Mouse (Mus musculus): Measurements from ENCODE around the gene Uimc1. TPM values are rescaled to one million over a fixed set of nuclear protein-coding genes. Genes with fewer than 3 reads are reported as not detected.

Uimc1 gene
- polyA plus RNA-seq, 1 experiment, result 4.7 TPM

- no peak overlapping the region for H3K4me3 ChIP-seq (replicated peaks)
- peaks cover 90% of the 10 kb centered on the region for H3K27me3 ChIP-seq (replicated peaks)
- TF ChIP-seq GATA1 (IDR thresholded peaks at IDR 0.05; ENCODE audit: borderline replicate concordance, low read length), result no peak
- TF ChIP-seq FLI1 (IDR thresholded peaks at IDR 0.05; ENCODE audit: low read length), result no peak
- peaks cover 27% of the 10 kb centered on the region for H3K4me1 ChIP-seq
- no peaks in the 10 kb centered on the region for H3K36me3 ChIP-seq (replicated peaks; ENCODE audit: low read length)
- no peaks in the 10 kb centered on the region for H3K9me3 ChIP-seq
These were observed 116.5 kb downstream of the Uimc1 start for GRCm38 (mm10) chr13:54983614-54984013.

DNA sequence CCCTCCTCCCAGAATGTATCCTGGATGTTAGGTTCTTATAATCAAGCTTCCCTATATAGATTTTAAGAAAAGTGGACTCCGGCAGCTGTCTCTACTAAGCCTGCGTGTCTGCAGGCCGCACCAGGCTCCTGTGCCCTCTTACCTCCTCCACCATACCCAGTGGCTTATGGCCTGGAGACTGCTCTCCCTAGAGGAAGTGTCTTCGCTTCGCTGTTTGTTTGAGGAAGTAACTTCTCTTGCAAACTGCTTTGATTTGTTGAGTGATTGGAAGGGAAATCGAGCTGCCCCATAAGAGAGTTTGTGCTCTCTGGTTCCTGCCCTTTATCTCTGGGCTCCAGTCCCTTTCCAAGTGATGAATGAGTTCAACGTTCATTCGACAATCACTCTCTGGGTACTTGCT is 117.1 kb downstream of the Uimc1 start:
- Histone ChIP-seq H3K4me3 (replicated peaks) (no peak overlapping the region), H3K27me3 (replicated peaks) (peaks cover 89% of the 10 kb centered on the region), H3K9me3 (no peaks in the 10 kb centered on the region), H3K36me3 (replicated peaks; ENCODE audit: low read length) (no peaks in the 10 kb centered on the region), H3K4me1 (peaks cover 21% of the 10 kb centered on the region)
- no peak for TF ChIP-seq FLI1 (IDR thresholded peaks at IDR 0.05; ENCODE audit: low read length)
- no peak for TF ChIP-seq GATA1 (IDR thresholded peaks at IDR 0.05; ENCODE audit: borderline replicate concordance, low read length)

DNA sequence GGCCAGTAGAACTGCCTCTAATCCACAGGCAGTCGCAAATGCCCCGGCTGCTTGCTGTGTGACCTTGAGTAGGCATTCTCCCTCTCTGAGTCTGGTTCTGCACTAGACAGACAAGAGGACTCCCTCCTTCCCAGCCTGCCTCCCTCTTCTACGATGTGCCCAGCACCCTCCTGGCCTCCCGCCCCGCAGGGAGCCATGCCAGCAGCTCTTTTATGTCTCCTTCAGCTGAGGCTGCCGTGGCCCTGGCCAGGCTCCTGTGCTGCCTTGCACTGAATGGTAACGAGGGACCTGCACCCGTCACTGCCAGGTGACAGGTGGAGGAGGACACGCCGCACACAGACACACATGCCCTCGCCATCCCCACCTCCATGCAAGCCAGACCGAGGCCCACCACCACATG is 119.1 kb downstream of the Uimc1 start:
- TF ChIP-seq FLI1 (IDR thresholded peaks at IDR 0.05; ENCODE audit: low read length) (no peak), GATA1 (IDR thresholded peaks at IDR 0.05; ENCODE audit: borderline replicate concordance, low read length) (no peak)
- Histone ChIP-seq H3K36me3 (replicated peaks; ENCODE audit: low read length) (no peaks in the 10 kb centered on the region), H3K9me3 (no peaks in the 10 kb centered on the region), H3K27me3 (replicated peaks) (peaks cover 82% of the 10 kb centered on the region), H3K4me1 (peaks cover 5% of the 10 kb centered on the region; the same call in 1 of the 2 replicates), H3K4me3 (replicated peaks) (no peak overlapping the region)

DNA sequence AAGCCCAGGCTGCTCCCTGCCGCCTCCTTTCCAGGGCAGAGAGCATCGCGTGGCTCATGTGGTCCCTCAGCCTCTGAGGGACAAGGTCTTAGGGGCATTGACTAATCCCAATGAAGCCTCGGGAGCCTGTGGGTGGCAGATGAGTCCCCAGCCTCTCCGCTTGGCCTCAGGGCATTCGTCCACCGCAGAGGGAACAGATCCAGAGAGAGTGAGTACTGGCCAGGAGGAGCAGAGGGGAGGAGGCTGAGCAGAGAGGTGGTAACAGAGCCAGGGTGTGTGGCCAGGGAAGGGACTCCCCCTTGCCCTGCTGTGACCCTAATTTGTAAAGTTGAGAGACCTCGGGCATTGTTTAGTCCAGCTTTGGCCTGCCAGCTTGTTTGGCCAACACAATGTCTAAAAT is 121.3 kb downstream of the Uimc1 start:
- Histone ChIP-seq H3K27me3 (replicated peaks) (peaks cover 75% of the 10 kb centered on the region), H3K4me1 (peaks cover 5% of the 10 kb centered on the region), H3K4me3 (replicated peaks) (no peak overlapping the region), H3K36me3 (replicated peaks; ENCODE audit: low read length) (no peaks in the 10 kb centered on the region), H3K9me3 (no peaks in the 10 kb centered on the region)
- TF ChIP-seq FLI1 (IDR thresholded peaks at IDR 0.05; ENCODE audit: low read length) (no peak), GATA1 (IDR thresholded peaks at IDR 0.05; ENCODE audit: borderline replicate concordance, low read length) (no peak)

Other genes with a start within 250 kb of the Uimc1 start
- not detected in 2 replicates for gene Unc5a, start 150.9 kb downstream of the Uimc1 start, polyA plus RNA-seq (2012; ENCODE audit: insufficient read depth, low replicate concordance)
- 10.3 TPM in 1 of 2 replicates, not detected in the other for gene Hk3, start 78.9 kb downstream of the Uimc1 start, polyA plus RNA-seq (2012; ENCODE audit: insufficient read depth, low replicate concordance)
- 2.4 TPM in 1 of 2 replicates, not detected in the other for gene Zfp346, start 5.0 kb upstream of the Uimc1 start, polyA plus RNA-seq (2012; ENCODE audit: insufficient read depth, low replicate concordance)
- gene Gm17617, start 33.2 kb upstream of the Uimc1 start, polyA plus RNA-seq (2012; ENCODE audit: insufficient read depth, low replicate concordance), result not detected in 2 replicates
- not detected in 2 replicates for gene Fgfr4, start 52.3 kb upstream of the Uimc1 start, polyA plus RNA-seq (2012; ENCODE audit: insufficient read depth, low replicate concordance)
- gene Nsd1, start 109.5 kb upstream of the Uimc1 start, polyA plus RNA-seq (2012; ENCODE audit: insufficient read depth, low replicate concordance), result 2.5 and 2.7 TPM in 2 replicates
- gene Prelid1, start 220.2 kb upstream of the Uimc1 start, polyA plus RNA-seq (2012; ENCODE audit: insufficient read depth, low replicate concordance), result 484 and 629 TPM in 2 replicates
- gene Rab24, start 221.6 kb upstream of the Uimc1 start, polyA plus RNA-seq (2012; ENCODE audit: insufficient read depth, low replicate concordance), result 23.5 and 94.6 TPM in 2 replicates
- gene Mxd3, start 229.5 kb upstream of the Uimc1 start, polyA plus RNA-seq (2012; ENCODE audit: insufficient read depth, low replicate concordance), result 5.7 TPM in 1 of 2 replicates, not detected in the other

All from megakaryocyte, embryonic 14.5 days (primary cell).